In genomic region chr11:33721297-33721696, GRCm38 (mm10) we compare ENCODE assay signal across 8 mouse cellular contexts.
DNase-seq lines count a peak whose midpoint lies in the region; ATAC-seq and TF ChIP-seq lines count a peak whose summit lies in the region.

No protein-coding gene starts in this region.

- no peaks in the 10 kb centered on the region for H3K27me3 ChIP-seq in ES-Bruce4 (ENCODE audit: control insufficient read depth, insufficient read depth, low read length, poor library complexity, severe bottlenecking)
- H3K27me3 ChIP-seq in forebrain, embryonic 14.5 days (replicated peaks; ENCODE audit: control insufficient read depth, insufficient read depth, low read length) = no peaks in the 10 kb centered on the region

- H3K4me2 ChIP-seq in forebrain, embryonic 14.5 days (ENCODE audit: low read length) = no peak overlapping the region

- peak; percentile 72; the same call in 1 of the 2 replicates for ATAC-seq in forebrain, embryonic 14.5 days

- H3K9ac ChIP-seq in ES-Bruce4 (ENCODE audit: low read depth, poor library complexity, severe bottlenecking) = no peak overlapping the region
- H3K9ac ChIP-seq in forebrain, embryonic 14.5 days (ENCODE audit: low read length) = no peak overlapping the region

- 23% methylated on average over 7 of the region's 7 CpGs for WGBS in forebrain, embryonic 14.5 days

- TF ChIP-seq EP300 in ES-Bruce4 (IDR thresholded peaks at IDR 0.05; ENCODE audit: insufficient read depth, low read depth, low read length) = no peak

- TF ChIP-seq CTCF in ES-Bruce4 (IDR thresholded peaks at IDR 0.05; ENCODE audit: low read depth, low read length) = peak; percentile 91

- H3K36me3 ChIP-seq in ES-Bruce4 (ENCODE audit: control insufficient read depth, insufficient read depth, low read length, poor library complexity, severe bottlenecking) = no peaks in the 10 kb centered on the region
- H3K36me3 ChIP-seq in forebrain, embryonic 14.5 days (ENCODE audit: control insufficient read depth, insufficient read depth, low read length) = no peaks in the 10 kb centered on the region

- DNase-seq in B cell, adult 2 months = peak; percentile 50 to 53
- peak; percentile 7 for DNase-seq in c-Kit-positive CD71-positive TER-119-negative erythroid progenitor cells, embryonic 14.5 days (ENCODE audit: low read depth)
- DNase-seq in forebrain, embryonic 14.5 days (ENCODE audit: low spot score) = peak; percentile 72
- DNase-seq in kidney, postnatal 36 days = peak; percentile 18 to 84
- peak; percentile 79 for DNase-seq in lung, postnatal 10 days
- peak; percentile 62 for DNase-seq in retina, postnatal 1 day
- peak; percentile 32 to 42 for DNase-seq in urinary bladder, postnatal 36 days (ENCODE audit: low spot score in 2 of 2)

- no peak overlapping the region for H3K27ac ChIP-seq in ES-Bruce4 (ENCODE audit: insufficient read depth, low read length)
- no peak overlapping the region for H3K27ac ChIP-seq in forebrain, embryonic 14.5 days (ENCODE audit: low read depth, low read length)

- no peaks in the 10 kb centered on the region for H3K9me3 ChIP-seq in ES-Bruce4 (replicated peaks; ENCODE audit: control insufficient read depth, insufficient read depth, low read length, poor library complexity, severe bottlenecking)
- H3K9me3 ChIP-seq in forebrain, embryonic 14.5 days (replicated peaks; ENCODE audit: control insufficient read depth, low read length) = 0 out of 2 replicates have a peak, but pooled peaks cover 3% of the 10 kb centered on the region

- H3K4me3 ChIP-seq in ES-Bruce4 (ENCODE audit: low read depth, low read length) = no peak overlapping the region
- H3K4me3 ChIP-seq in forebrain, embryonic 14.5 days (ENCODE audit: low read depth, low read length) = no peak overlapping the region

- H3K4me1 ChIP-seq in ES-Bruce4 (ENCODE audit: control insufficient read depth, insufficient read depth, low read length) = no peaks in the 10 kb centered on the region
- H3K4me1 ChIP-seq in forebrain, embryonic 14.5 days (ENCODE audit: control insufficient read depth, insufficient read depth, low read length) = no peaks in the 10 kb centered on the region

- TF ChIP-seq POLR2A in ES-Bruce4 (IDR thresholded peaks at IDR 0.05; ENCODE audit: insufficient read depth, low read length) = no peak

Comparison
In these comparisons a context has a peak if more than half of its experiments do, and no peak if none do; other contexts are left out.
1. DNase-seq: peak in every context shown above with its lines; median percentile 79 in lung, postnatal 10 days; 72 in forebrain, embryonic 14.5 days; 62 in retina, postnatal 1 day; 52 in B cell, adult 2 months; 51 in kidney, postnatal 36 days; 37 in urinary bladder, postnatal 36 days; 7 in c-Kit-positive CD71-positive TER-119-negative erythroid progenitor cells, embryonic 14.5 days.